Mouse (Mus musculus): Measurements from ENCODE around the gene Npb. TPM values are rescaled to one million over a fixed set of nuclear protein-coding genes. Genes with fewer than 3 reads are reported as not detected.
A peak's percentile ranks its signal among the peaks of the same experiment; 100 is the strongest.

Gene Npb
- total RNA-seq, 4 experiments from 2014 or later, result 1.3 to 2.1 TPM; not detected in 2

DNA sequence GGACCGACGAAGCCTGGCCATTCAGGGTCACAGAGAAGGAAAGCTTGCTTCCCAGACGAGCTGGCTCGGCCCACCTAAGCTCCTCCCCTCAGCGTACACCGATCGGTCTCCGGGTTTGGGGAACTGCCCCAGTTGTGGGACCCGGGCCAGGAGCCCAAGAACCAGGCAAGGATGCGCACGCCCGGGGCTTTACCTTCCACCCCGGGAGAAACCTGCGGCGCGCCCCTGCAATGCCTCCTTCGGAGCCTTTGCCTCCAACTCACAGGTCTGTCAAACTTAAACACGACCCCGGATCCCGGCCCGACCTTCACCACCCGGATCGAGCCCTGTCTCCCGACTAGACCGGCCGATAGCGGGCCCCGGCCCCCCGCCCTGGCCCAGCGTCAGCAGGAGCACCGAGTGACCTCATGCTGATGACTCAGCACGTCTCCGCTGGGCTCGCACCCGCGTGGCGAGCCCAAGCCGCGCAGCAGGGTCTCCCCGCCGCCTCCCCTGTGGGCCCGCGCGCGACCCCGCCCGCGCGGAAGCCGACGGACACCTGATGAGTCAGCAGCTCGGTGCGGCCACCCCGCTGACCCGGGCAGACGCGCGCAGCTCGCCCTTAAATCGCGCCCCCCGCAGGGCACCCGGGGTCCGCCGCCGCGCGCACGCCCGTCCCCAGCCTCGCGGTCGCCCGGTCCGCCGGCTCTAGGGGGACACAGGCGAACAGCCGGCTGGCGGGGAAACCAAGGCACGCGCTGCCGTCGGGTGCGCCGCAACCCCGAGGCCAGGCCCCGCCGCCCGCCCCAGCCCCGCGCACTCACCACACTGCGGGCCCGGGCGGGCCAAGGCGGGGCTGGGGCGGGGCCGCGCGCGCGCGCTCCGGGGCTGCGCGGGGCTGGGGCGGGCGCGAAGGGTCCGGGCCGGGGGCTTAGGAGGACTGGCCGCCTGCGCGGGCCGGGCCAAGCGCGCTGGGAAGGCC, 24.6 kb downstream of the Npb start:
- peak; percentile 85 for DNase-seq

- peak; percentile 91 for DNase-seq
These were observed 25.5 kb downstream of the Npb start, which contains the start of gene Mafg for GRCm38 (mm10) chr11:120633520-120634343. Gene Mafg (minus strand): TSS chr11:120633600.

- no peak for DNase-seq
These were observed 26.5 kb downstream of the Npb start for GRCm38 (mm10) chr11:120634810-120635209.

DNA sequence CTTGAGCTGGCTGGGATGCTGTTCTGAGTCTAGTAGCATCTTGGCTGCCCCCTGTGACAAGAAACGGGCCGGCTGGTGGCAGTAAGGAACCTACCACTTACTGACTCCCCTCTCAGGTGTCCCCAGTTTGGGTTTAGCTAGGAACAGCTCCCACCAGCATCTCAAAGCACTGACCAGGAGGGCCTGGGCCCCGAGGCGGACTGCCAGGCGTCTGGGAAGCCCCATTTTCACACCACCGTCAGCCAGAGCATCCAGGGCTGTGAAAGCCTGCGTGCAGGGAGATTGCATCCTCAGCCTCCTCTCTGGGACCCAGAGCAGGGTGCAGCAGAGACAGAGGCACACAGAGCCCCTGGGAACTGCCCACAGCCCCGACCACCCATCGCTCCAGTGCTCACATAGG, 33.0 kb downstream of the Npb start:
- no peak for DNase-seq

DNA sequence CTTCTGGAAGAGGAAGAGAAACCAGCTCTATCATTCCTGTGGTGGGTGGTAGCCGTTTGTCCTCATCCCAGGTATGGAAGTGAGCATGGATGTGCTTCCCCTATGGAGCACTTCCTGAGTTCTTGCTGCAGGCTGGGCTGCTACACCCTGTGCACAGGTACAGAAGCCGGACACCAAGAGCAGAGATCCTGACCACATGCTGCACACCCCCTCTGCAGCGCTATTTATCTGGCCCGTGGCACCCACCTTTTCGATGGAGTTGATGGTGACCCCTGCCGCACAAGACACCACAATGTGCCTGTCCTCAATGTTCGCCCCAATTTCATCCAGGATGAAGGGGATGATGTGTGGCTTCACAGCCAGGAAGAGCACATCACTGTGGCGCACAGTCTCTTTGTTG, 33.6 kb downstream of the Npb start:
- DNase-seq, result no peak

- no peak for DNase-seq
These were observed 34.8 kb downstream of the Npb start for GRCm38 (mm10) chr11:120642939-120643600.

- DNase-seq, result peak; percentile 91
These were observed 35.3 kb downstream of the Npb start, which contains the start of gene Pycr1 for GRCm38 (mm10) chr11:120643601-120643987. Gene Pycr1 (minus strand): TSS chr11:120643769.

DNA sequence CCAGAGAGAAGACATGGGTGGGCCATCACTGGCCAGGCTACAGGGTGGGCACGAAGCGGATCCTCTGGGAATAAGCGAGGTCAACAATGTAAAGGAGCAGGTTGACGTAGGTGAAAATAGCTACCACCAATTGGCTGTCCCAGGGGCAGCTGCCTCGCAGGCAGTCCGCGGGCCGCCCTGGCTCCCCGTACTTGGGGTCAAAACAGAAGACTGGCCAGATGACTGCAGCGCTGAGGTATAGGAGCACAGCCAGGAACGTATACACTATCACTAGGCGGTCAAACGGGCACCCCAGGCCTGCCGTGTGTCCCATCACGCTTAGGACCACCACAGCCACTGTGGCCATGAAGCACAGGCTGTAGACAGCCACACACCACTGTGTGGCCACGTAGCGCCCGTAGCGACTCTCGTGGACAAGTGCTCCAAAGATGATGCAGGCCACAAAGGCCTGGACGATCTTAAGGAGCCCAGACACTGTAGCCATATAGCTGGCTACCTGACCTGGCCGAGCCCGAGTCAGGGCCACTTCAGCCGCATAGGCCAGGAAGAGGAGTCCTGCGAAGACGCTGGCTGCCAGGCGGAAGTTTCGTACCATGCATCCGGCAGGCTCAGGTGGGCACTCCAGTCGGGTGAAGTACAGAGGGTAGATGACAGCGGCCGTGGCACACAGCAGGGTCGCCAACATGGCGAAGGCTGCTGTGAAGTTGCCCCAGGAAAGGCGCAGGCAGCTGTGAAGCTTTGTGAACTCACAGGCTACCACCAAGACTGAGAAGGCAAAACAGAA, 39.0 kb downstream of the Npb start:
- no peak for DNase-seq

- no peak for DNase-seq
These were observed 39.8 kb downstream of the Npb start, which contains the start of gene Myadml2 for GRCm38 (mm10) chr11:120648001-120648476. Gene Myadml2 (minus strand): TSS chr11:120648158.

DNA sequence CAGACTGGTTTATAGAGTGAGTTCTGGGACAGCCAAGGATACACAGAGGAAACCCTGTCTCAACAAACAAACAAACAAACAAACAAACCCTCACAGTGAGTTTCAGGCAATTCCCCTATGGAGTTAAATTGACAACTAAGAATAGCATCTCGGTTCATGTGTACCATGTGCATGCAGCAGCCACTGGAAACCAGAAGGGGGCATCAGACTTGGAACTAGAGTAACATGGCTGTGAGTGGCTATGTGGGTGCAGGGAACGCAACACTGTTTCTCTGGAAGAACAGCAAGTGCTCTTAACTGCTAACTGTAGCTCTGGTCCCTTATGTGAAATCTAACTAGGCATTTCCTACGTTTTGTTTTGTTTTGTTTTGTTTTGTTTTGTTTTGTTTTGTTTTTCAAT, 43.6 kb downstream of the Npb start:
- DNase-seq, result no peak

- DNase-seq, result no peak
These were observed 46.5 kb downstream of the Npb start for GRCm38 (mm10) chr11:120654741-120655140.

GRCm38 (mm10) chr11:120657301-120657700, 49.0 kb downstream of the Npb start:
- DNase-seq, result no peak

Small RNA genes within 50 kb of the gene (microRNA-seq; reads per million reads assigned to microRNA genes)
- gene Mir6936, result 0 to 0.50 reads per million in 2 experiments

Other genes starting within 250 kb of the Npb start
- 1 to 10 TPM in 1 of 4 experiments, under 1 TPM in 2, not detected in 1; 0.16 to 1.2 (median 0.42) TPM for gene Fscn2, start 246.9 kb upstream of the Npb start, total RNA-seq (2022)
- gene Faap100, start 229.7 kb upstream of the Npb start, total RNA-seq (2022), result 10 to 100 TPM; 18.4 to 39.6 (median 33.4) TPM
- gene Nploc4, start 170.8 kb upstream of the Npb start, total RNA-seq (2022), result 100 to 1,000 TPM in 2 of 4 experiments, 10 to 100 TPM in 2; 89.1 to 108 (median 99.5) TPM
- 1 to 10 TPM in 2 of 4 experiments, not detected in 2; 2.8 to 6.6 TPM for gene Tspan10, start 165.8 kb upstream of the Npb start, total RNA-seq (2022)
- under 1 TPM; 0.16 to 0.49 (median 0.33) TPM for gene Pde6g, start 155.0 kb upstream of the Npb start, total RNA-seq (2022)
- gene Oxld1, start 150.4 kb upstream of the Npb start, total RNA-seq (2022), result 10 to 100 TPM; 25.6 to 34.1 (median 32.2) TPM
- gene Ccdc137, start 150.4 kb upstream of the Npb start, total RNA-seq (2022), result 10 to 100 TPM; 24.2 to 33.4 (median 29.4) TPM
- 10 to 100 TPM; 22.8 to 38.7 (median 29.5) TPM for gene Arl16, start 140.9 kb upstream of the Npb start, total RNA-seq (2022)
- 10 to 100 TPM; 77.6 to 95.8 (median 90.1) TPM for gene Mrpl12, start 123.9 kb upstream of the Npb start, total RNA-seq (2022)
- gene Slc25a10, start 116.6 kb upstream of the Npb start, total RNA-seq (2022), result 100 to 1,000 TPM; 121 to 174 (median 163) TPM
- gene Gcgr, start 77.8 kb upstream of the Npb start, total RNA-seq (2022), result 1 to 10 TPM in 3 of 4 experiments, under 1 TPM in 1; 0.87 to 4.0 (median 2.3) TPM
- gene Mcrip1, start 58.8 kb upstream of the Npb start, total RNA-seq (2022), result 10 to 100 TPM; 62.9 to 67.8 (median 65.3) TPM
- gene Ppp1r27, start 57.3 kb upstream of the Npb start, total RNA-seq (2022), result 1 to 10 TPM in 3 of 4 experiments, under 1 TPM in 1; 0.78 to 2.8 (median 1.2) TPM
- 100 to 1,000 TPM; 439 to 580 (median 550) TPM for gene P4hb, start 35.2 kb upstream of the Npb start, total RNA-seq (2022)
- 100 to 1,000 TPM; 356 to 389 (median 365) TPM for gene Arhgdia, start 26.9 kb upstream of the Npb start, total RNA-seq (2022)
- 100 to 1,000 TPM in 1 of 4 experiments, 10 to 100 TPM in 3; 52.1 to 102 (median 72.7) TPM for gene Alyref, start 10.1 kb upstream of the Npb start, total RNA-seq (2022)
- 100 to 1,000 TPM in 2 of 4 experiments, 10 to 100 TPM in 2; 90.3 to 112 (median 98.6) TPM for gene Anapc11, start 10.1 kb upstream of the Npb start, total RNA-seq (2022)
- 100 to 1,000 TPM; 201 to 310 (median 259) TPM for gene Pcyt2, start 9.5 kb downstream of the Npb start, total RNA-seq (2022)
- 10 to 100 TPM; 61.1 to 97.1 (median 75.7) TPM for gene Sirt7, start 16.8 kb downstream of the Npb start, total RNA-seq (2022)
- 10 to 100 TPM; 53.2 to 74.4 (median 69.7) TPM for gene Mafg, start 25.1 kb downstream of the Npb start, total RNA-seq (2022)
- gene Pycr1, start 35.3 kb downstream of the Npb start, total RNA-seq (2022), result 1 to 10 TPM in 3 of 4 experiments, under 1 TPM in 1; 0.73 to 2.0 (median 1.3) TPM
- gene Myadml2, start 39.7 kb downstream of the Npb start, total RNA-seq (2022), result 1 to 10 TPM in 1 of 4 experiments, under 1 TPM in 2, not detected in 1; 0.65 to 1.2 (median 0.81) TPM
- 1 to 10 TPM; 5.1 to 9.0 (median 7.2) TPM for gene Notum, start 52.7 kb downstream of the Npb start, total RNA-seq (2022)
- gene Aspscr1, start 64.5 kb downstream of the Npb start, total RNA-seq (2022), result 100 to 1,000 TPM; 101 to 108 (median 106) TPM
- gene Cenpx, start 105.3 kb downstream of the Npb start, total RNA-seq (2022), result 10 to 100 TPM; 49.3 to 61.7 (median 55.7) TPM
- gene Lrrc45, start 105.4 kb downstream of the Npb start, total RNA-seq (2022), result 10 to 100 TPM; 26.1 to 57.9 (median 42.3) TPM
- gene Rac3, start 113.0 kb downstream of the Npb start, total RNA-seq (2022), result 10 to 100 TPM; 11.1 to 23.9 (median 15.9) TPM
- gene Dcxr, start 118.8 kb downstream of the Npb start, total RNA-seq (2022), result 100 to 1,000 TPM in 2 of 4 experiments, 10 to 100 TPM in 2; 41.6 to 142 (median 76.2) TPM
- 10 to 100 TPM in 1 of 4 experiments, 1 to 10 TPM in 3; 4.8 to 11.4 (median 6.5) TPM for gene Cbr2, start 123.6 kb downstream of the Npb start, total RNA-seq (2022)
- gene Hmga1b, start 154.3 kb downstream of the Npb start, total RNA-seq (2022), result 10 to 100 TPM in 3 of 4 experiments, 1 to 10 TPM in 1; 9.3 to 13.1 (median 11.6) TPM
- gene Rfng, start 175.7 kb downstream of the Npb start, total RNA-seq (2022), result 10 to 100 TPM; 17.3 to 21.4 (median 20.5) TPM
- 100 to 1,000 TPM; 138 to 150 (median 147) TPM for gene Gps1, start 175.8 kb downstream of the Npb start, total RNA-seq (2022)
- 10 to 100 TPM; 62.8 to 71.6 (median 70.5) TPM for gene Dus1l, start 187.9 kb downstream of the Npb start, total RNA-seq (2022)
- 1,000 to 10,000 TPM in 1 of 4 experiments, 100 to 1,000 TPM in 3; 300 to 1,377 (median 701) TPM for gene Fasn, start 216.1 kb downstream of the Npb start, total RNA-seq (2022)

Measured in adrenal gland, adult 8-10 months (tissue).